Mouse (Mus musculus) MEL (cell line): ENCODE measurements around the gene Aqp8.
A peak's percentile ranks its signal among the peaks of the same experiment; 100 is the strongest.

Source experiments
- CTCF ChIP-seq, 3 experiments: IDR thresholded peaks in 2 of 3; conservative IDR thresholded peaks in 1 of 3; 2 replicates each; pipeline ENCODE4 v1.5.1; 2011 to 2012; ENCODE audit warnings: low read length in 3 of 3, low read depth in 2 of 3, mild to moderate bottlenecking in 2 of 3, improper control_type of control experiment in 1 of 3, inconsistent platforms in 1 of 3, mixed read lengths in 1 of 3, moderate library complexity in 1 of 3; ENCODE audit not compliant: control insufficient read depth in 1 of 3, insufficient read depth in 1 of 3, poor library complexity in 1 of 3, severe bottlenecking in 1 of 3
- HCFC1 ChIP-seq: IDR thresholded peaks from 2 replicates; pipeline ENCODE4 v1.6.1; 2012; ENCODE audit warnings: low read depth, mild to moderate bottlenecking, inconsistent platforms, low read length, improper control_type of control experiment, moderate library complexity
- MAZ ChIP-seq: IDR thresholded peaks from 2 replicates; pipeline ENCODE4 v1.6.1; 2012; ENCODE audit warnings: low read depth, mild to moderate bottlenecking, inconsistent platforms, low read length, improper control_type of control experiment
- MEF2A ChIP-seq: IDR thresholded peaks from 2 replicates; pipeline ENCODE4 v1.6.1; 2014; ENCODE audit warnings: low read depth, mild to moderate bottlenecking, inconsistent platforms, low read length, improper control_type of control experiment; ENCODE audit not compliant: poor library complexity, insufficient replicate concordance, severe bottlenecking; ENCODE audit errors: extremely low read depth
- POLR2A ChIP-seq, 2 experiments: IDR thresholded peaks; 2 replicates each; pipeline ENCODE4 v1.6.1; 2011 to 2012; ENCODE audit warnings: low read length in 2 of 2, mild to moderate bottlenecking in 2 of 2, control low read depth in 1 of 2, improper control_type of control experiment in 1 of 2, low read depth in 1 of 2, moderate library complexity in 1 of 2; ENCODE audit not compliant: control insufficient read depth in 1 of 2, insufficient read depth in 1 of 2, poor library complexity in 1 of 2
- RAD21 ChIP-seq: IDR thresholded peaks from 2 replicates; pipeline ENCODE4 v1.6.1; 2011; ENCODE audit warnings: mild to moderate bottlenecking, low read depth, low read length, improper control_type of control experiment
- RCOR1 ChIP-seq: IDR thresholded peaks from 2 replicates; pipeline ENCODE4 v1.6.1; 2012; ENCODE audit warnings: low read depth, mild to moderate bottlenecking, inconsistent platforms, low read length, improper control_type of control experiment
- SIN3A ChIP-seq: IDR thresholded peaks from 2 replicates; pipeline ENCODE4 v1.6.1; 2012; ENCODE audit warnings: low read length, improper control_type of control experiment, inconsistent platforms
- TCF12 ChIP-seq: IDR thresholded peaks from 2 replicates; pipeline ENCODE4 v1.6.1; 2014; ENCODE audit warnings: low read depth, mild to moderate bottlenecking, inconsistent platforms, low read length, improper control_type of control experiment, moderate library complexity

DNA sequence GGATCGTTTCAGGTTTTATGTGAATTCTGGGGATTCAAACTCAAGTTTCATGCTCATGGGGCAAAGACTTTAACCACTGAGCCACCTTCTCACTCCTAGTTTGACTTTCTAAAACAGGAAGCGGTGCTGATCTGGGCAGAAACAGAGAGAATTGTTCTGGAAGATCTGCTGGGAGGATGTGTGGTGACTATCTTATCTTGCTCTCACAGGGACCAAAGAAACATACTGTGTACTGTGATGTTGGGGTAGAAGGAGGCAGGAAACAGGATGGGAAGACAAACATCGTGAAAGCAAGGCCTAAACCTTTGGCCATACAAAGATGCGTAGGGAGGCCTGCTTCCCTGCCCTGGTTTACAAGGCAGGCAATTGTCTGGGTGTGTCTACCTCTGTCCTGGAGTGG, 2.8 kb upstream of the Aqp8 start:
- 0 out of 2 replicates have a peak, but pooled peaks have one; percentile 15 for TF ChIP-seq MEF2A
- no peak for TF ChIP-seq CTCF (IDR thresholded peaks at IDR 0.05 in 2 of 3, conservative IDR thresholded peaks at IDR 0.05 in 1 of 3; ENCODE audit: control insufficient read depth in 1 of 3, insufficient read depth in 1 of 3, low read depth in 2 of 3, low read length in 3 of 3, poor library complexity in 1 of 3, severe bottlenecking in 1 of 3)
- TF ChIP-seq SIN3A, result peak; percentile 69
- peak; percentile 90 for TF ChIP-seq RCOR1
- TF ChIP-seq HCFC1, result 0 out of 2 replicates have a peak, but pooled peaks have one; percentile 37
- peak; percentile 98 for TF ChIP-seq TCF12
- TF ChIP-seq MAZ, result no peak
- TF ChIP-seq POLR2A (IDR thresholded peaks at IDR 0.05; ENCODE audit: control insufficient read depth in 1 of 2, insufficient read depth in 1 of 2, low read depth in 1 of 2, low read length in 2 of 2, poor library complexity in 1 of 2), result no peak
- TF ChIP-seq RAD21, result no peak
